Mouse (Mus musculus) E14TG2a.4 (cell line): ENCODE results near the gene Cadm1.

Source experiments
- H3K27me3 ChIP-seq: 2 replicates; pipeline ENCODE4 v1.6.1; 2014; ENCODE audit warnings: low read length, control low read depth; ENCODE audit not compliant: insufficient read depth
- H3K36me3 ChIP-seq: 2 replicates; pipeline ENCODE4 v1.6.1; 2014; ENCODE audit warnings: low read length, control low read depth; ENCODE audit not compliant: insufficient read depth
- H3K4me1 ChIP-seq: replicated peaks from 2 replicates; pipeline ENCODE4 v1.6.1; 2014; ENCODE audit warnings: low read depth, low read length, control low read depth
- H3K4me3 ChIP-seq: replicated peaks from 2 replicates; pipeline ENCODE4 v1.5.1; 2014; ENCODE audit warnings: mild to moderate bottlenecking, low read length
- H3K9me3 ChIP-seq: 2 replicates; pipeline ENCODE4 v1.6.1; 2014; ENCODE audit warnings: low read length, control low read depth
- CTCF ChIP-seq: conservative IDR thresholded peaks from 2 replicates; pipeline ENCODE4 v1.5.1; 2014; ENCODE audit warnings: low read length
- NANOG ChIP-seq: IDR thresholded peaks from 2 replicates; pipeline ENCODE4 v1.6.1; 2014; ENCODE audit warnings: borderline replicate concordance, low read length, mixed read lengths
- POU5F1 ChIP-seq: IDR thresholded peaks from 2 replicates; pipeline ENCODE4 v1.6.1; 2014; ENCODE audit warnings: low read length, borderline replicate concordance

Gene Cadm1

DNA sequence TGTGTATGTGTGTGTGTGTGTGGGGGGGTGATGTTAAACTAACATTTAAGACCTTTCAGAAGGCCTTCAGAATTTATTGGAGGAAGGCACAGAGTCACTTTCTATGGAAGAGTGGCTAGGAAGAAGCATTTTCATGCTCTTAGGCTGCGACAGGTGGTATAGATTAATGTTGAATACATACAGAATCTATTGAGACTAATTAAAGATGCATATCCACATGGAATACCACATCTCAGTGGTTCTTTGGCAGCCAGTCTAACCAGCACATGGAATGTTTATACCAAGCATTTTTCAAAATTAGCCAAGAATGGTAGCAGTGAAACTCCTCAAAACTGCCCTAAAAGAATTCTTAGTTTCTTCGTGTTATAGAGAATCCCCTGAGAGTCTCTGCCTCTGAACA lies 227.8 kb downstream of the Cadm1 start:
- TF ChIP-seq CTCF (no peak), POU5F1 (no peak), NANOG (no peak)
- Histone ChIP-seq H3K36me3 (no peaks in the 10 kb centered on the region), H3K9me3 (no peaks in the 10 kb centered on the region), H3K4me1 (peaks cover 20% of the 10 kb centered on the region), H3K27me3 (no peaks in the 10 kb centered on the region), H3K4me3 (no peak overlapping the region)

DNA sequence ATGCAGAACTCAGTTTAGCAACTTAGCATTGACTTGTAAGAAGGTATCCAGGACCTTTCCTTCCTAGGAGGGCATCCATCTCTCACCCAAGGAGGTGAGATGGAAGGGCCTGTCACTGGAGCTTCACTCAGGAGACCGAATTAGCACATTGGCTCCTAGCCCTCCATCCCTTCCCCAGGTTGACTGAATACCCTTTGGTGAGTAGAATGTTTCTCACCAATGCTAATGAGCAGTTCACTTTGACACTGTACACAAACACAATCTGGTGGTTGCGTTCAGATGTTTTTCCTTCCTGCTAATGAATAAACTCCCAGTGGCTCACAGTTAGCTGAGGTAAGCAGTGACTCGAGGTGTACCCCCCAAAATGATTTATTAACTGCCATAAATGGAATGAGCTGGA lies 228.3 kb downstream of the Cadm1 start:
- no peak for TF ChIP-seq POU5F1
- TF ChIP-seq NANOG = no peak
- no peak for TF ChIP-seq CTCF
- Histone ChIP-seq H3K36me3 (no peaks in the 10 kb centered on the region), H3K9me3 (no peaks in the 10 kb centered on the region), H3K4me1 (peaks cover 16% of the 10 kb centered on the region), H3K4me3 (no peak overlapping the region), H3K27me3 (no peaks in the 10 kb centered on the region)

- TF ChIP-seq NANOG (no peak), CTCF (no peak), POU5F1 (no peak)
- Histone ChIP-seq H3K4me1 (peaks cover 11% of the 10 kb centered on the region), H3K9me3 (peaks cover 10% of the 10 kb centered on the region; the same call in 1 of the 2 replicates), H3K4me3 (no peak overlapping the region), H3K36me3 (no peaks in the 10 kb centered on the region), H3K27me3 (no peaks in the 10 kb centered on the region)
Observed at GRCm38 (mm10) chr9:47759807-47760206, 229.8 kb downstream of the Cadm1 start.

DNA sequence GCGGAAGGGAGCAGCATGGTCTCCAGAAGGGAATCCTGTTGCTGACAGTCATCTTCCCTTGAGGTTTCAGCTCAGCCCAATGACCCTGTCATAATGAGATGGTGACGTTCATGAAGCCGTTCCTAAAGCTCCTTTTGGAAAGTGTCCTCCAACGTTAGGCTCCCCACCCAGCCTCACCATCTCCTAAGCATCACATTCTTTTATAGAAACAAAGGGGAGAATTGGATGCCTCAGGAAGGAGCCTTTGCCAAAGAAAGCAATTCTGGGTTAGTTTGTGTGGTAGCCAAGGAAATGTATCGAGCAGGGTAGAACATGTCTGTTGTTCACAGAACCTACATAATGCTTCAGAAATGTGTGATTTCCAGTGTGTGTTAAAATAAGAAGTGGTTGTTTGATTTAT lies 231.6 kb downstream of the Cadm1 start:
- 0 out of 2 replicates have a peak, but pooled peaks cover 4% of the 10 kb centered on the region for H3K4me1 ChIP-seq
- H3K9me3 ChIP-seq = peaks cover 10% of the 10 kb centered on the region; the same call in 1 of the 2 replicates
- TF ChIP-seq CTCF = no peak
- no peak for TF ChIP-seq NANOG
- TF ChIP-seq POU5F1 = no peak
- H3K36me3 ChIP-seq = no peaks in the 10 kb centered on the region
- H3K27me3 ChIP-seq = no peaks in the 10 kb centered on the region
- no peak overlapping the region for H3K4me3 ChIP-seq

- H3K27me3 ChIP-seq = no peaks in the 10 kb centered on the region
- no peak overlapping the region for H3K4me3 ChIP-seq
Observed at GRCm38 (mm10) chr9:47762913-47763312, 232.9 kb downstream of the Cadm1 start.

DNA sequence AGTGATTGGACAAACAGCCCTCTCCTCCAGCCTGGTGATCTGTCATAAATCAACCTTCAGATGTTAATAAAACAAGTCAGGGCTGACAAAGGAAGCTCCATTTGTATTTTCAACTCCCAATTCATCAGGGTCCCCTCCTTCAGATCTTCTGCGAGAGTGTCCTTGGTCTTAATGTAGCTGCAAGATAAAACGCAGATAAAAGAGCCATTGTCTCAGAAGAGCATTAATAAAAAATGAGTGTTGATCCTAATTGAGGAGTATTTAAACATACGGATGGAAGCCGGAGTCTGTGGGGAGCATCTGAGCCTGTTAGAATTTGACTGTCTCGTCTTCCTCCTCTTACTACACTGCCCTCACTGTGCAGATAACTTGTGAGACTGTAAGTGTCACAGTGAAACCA lies 234.9 kb downstream of the Cadm1 start:
- Histone ChIP-seq H3K4me1 (0 out of 2 replicates have a peak, but pooled peaks cover 4% of the 10 kb centered on the region), H3K36me3 (no peaks in the 10 kb centered on the region), H3K27me3 (no peaks in the 10 kb centered on the region), H3K4me3 (no peak overlapping the region), H3K9me3 (peaks cover 10% of the 10 kb centered on the region; the same call in 1 of the 2 replicates)
- TF ChIP-seq POU5F1 (no peak), CTCF (no peak), NANOG (no peak)

More at GRCm38 (mm10) chr9:47762913-47763312, 232.9 kb downstream of the Cadm1 start:
- Histone ChIP-seq H3K4me1 (0 out of 2 replicates have a peak, but pooled peaks cover 4% of the 10 kb centered on the region), H3K36me3 (no peaks in the 10 kb centered on the region), H3K9me3 (peaks cover 10% of the 10 kb centered on the region; the same call in 1 of the 2 replicates)
- TF ChIP-seq CTCF (no peak), POU5F1 (no peak), NANOG (no peak)

DNA sequence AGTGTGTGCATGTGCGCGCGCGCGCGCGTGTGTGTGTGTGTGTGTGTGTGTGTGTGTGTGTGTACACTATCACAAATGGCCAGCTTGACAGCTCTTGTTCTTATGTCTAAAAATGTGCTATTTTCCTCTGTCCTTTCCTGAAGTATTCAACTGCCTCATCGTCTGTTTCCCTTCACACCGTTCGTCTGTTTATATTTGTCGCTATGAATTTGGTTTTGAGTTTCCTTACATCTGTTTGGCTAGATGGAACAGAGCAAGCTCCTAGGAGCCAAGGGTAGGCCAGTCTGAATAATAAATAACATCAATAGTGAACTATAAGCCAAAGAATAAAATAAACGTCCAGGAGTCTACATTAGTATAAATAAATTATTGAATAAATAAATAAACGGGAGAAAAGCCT lies 235.3 kb downstream of the Cadm1 start:
- Histone ChIP-seq H3K4me3 (no peak overlapping the region), H3K36me3 (no peaks in the 10 kb centered on the region), H3K27me3 (no peaks in the 10 kb centered on the region), H3K9me3 (peaks cover 10% of the 10 kb centered on the region; the same call in 1 of the 2 replicates), H3K4me1 (0 out of 2 replicates have a peak, but pooled peaks cover 4% of the 10 kb centered on the region)
- TF ChIP-seq NANOG = no peak
- TF ChIP-seq CTCF = no peak
- no peak for TF ChIP-seq POU5F1

- TF ChIP-seq CTCF = no peak
- no peak for TF ChIP-seq NANOG
- TF ChIP-seq POU5F1 = no peak
- H3K4me1 ChIP-seq = 0 out of 2 replicates have a peak, but pooled peaks cover 4% of the 10 kb centered on the region
- H3K36me3 ChIP-seq = no peaks in the 10 kb centered on the region
- no peak overlapping the region for H3K4me3 ChIP-seq
- H3K27me3 ChIP-seq = no peaks in the 10 kb centered on the region
- peaks cover 10% of the 10 kb centered on the region; the same call in 1 of the 2 replicates for H3K9me3 ChIP-seq
Observed at GRCm38 (mm10) chr9:47766342-47766741, 236.4 kb downstream of the Cadm1 start.

- TF ChIP-seq POU5F1 (no peak), CTCF (no peak), NANOG (no peak)
- Histone ChIP-seq H3K4me1 (0 out of 2 replicates have a peak, but pooled peaks cover 3% of the 10 kb centered on the region), H3K4me3 (no peak overlapping the region), H3K9me3 (no peaks in the 10 kb centered on the region), H3K36me3 (no peaks in the 10 kb centered on the region), H3K27me3 (no peaks in the 10 kb centered on the region)
Observed at GRCm38 (mm10) chr9:47770836-47771235, 240.9 kb downstream of the Cadm1 start.
